Mouse (Mus musculus) embryo, embryonic 11 days (tissue): ENCODE data around the gene Fam19a3.
A peak's percentile ranks its signal among the peaks of the same experiment; 100 is the strongest.
"Not testable (repeated sequence)": the region's sequence is repeated elsewhere in the genome, so short reads cannot be mapped to it uniquely, and the experiment has no call there.

Experiments
- DNase-seq: peaks from one replicate; pipeline ENCODE4 v3.0.0-alpha.2; 2015

The Fam19a3 gene

GRCm38 (mm10) chr3:104791671-104792070 is 10.0 kb upstream of the Fam19a3 start:
- no peak for DNase-seq

- no peak for DNase-seq
These were observed 9.4 kb upstream of the Fam19a3 start for GRCm38 (mm10) chr3:104791017-104791416.

- peak; percentile 75 for DNase-seq
These were observed 8.8 kb upstream of the Fam19a3 start for GRCm38 (mm10) chr3:104790401-104790937.

GRCm38 (mm10) chr3:104789822-104790221 is 8.2 kb upstream of the Fam19a3 start:
- DNase-seq, result peak; percentile 35

GRCm38 (mm10) chr3:104789312-104789605 is 7.6 kb upstream of the Fam19a3 start:
- peak; percentile 69 for DNase-seq

GRCm38 (mm10) chr3:104788561-104789311 is 7.1 kb upstream of the Fam19a3 start:
- DNase-seq, result peak; percentile 92

GRCm38 (mm10) chr3:104788075-104788474 is 6.4 kb upstream of the Fam19a3 start, which contains the start of gene Rhoc:
Gene Rhoc (plus strand): TSS chr3:104788375.
- DNase-seq, result no peak

- no peak for DNase-seq
These were observed 3.6 kb upstream of the Fam19a3 start for GRCm38 (mm10) chr3:104785284-104785683.

- no peak for DNase-seq
These were observed 2.4 kb upstream of the Fam19a3 start for GRCm38 (mm10) chr3:104783971-104784500.

- DNase-seq, result no peak
These were observed 531 bp upstream of the Fam19a3 start for GRCm38 (mm10) chr3:104782061-104782681.

GRCm38 (mm10) chr3:104780561-104781420 is 849 bp downstream of the Fam19a3 start, which contains the start of gene Ppm1j:
Gene Ppm1j (plus strand): TSS chr3:104781056.
- DNase-seq, result peak; percentile 76

GRCm38 (mm10) chr3:104779949-104780348 is 1.7 kb downstream of the Fam19a3 start:
- DNase-seq, result peak; percentile 81

- peak; percentile 84 for DNase-seq
These were observed 4.3 kb downstream of the Fam19a3 start for GRCm38 (mm10) chr3:104777342-104777741.

- DNase-seq, result no peak
These were observed 8.3 kb downstream of the Fam19a3 start for GRCm38 (mm10) chr3:104773301-104773700.

GRCm38 (mm10) chr3:104771460-104771859 is 10.2 kb downstream of the Fam19a3 start:
- DNase-seq, result no peak

- peak; percentile 36 for DNase-seq
These were observed 10.7 kb downstream of the Fam19a3 start for GRCm38 (mm10) chr3:104770918-104771317.

- DNase-seq, result peak; percentile 52
These were observed 11.6 kb downstream of the Fam19a3 start for GRCm38 (mm10) chr3:104770035-104770434.

GRCm38 (mm10) chr3:104769135-104769534 is 12.5 kb downstream of the Fam19a3 start:
- DNase-seq, result no peak

GRCm38 (mm10) chr3:104767716-104768115 is 13.9 kb downstream of the Fam19a3 start:
- DNase-seq, result no peak

- no peak for DNase-seq
These were observed 14.5 kb downstream of the Fam19a3 start for GRCm38 (mm10) chr3:104767141-104767540.

- DNase-seq, result no peak
These were observed 16.6 kb downstream of the Fam19a3 start for GRCm38 (mm10) chr3:104765021-104765420.

- not testable (repeated sequence) for DNase-seq
These were observed 19.4 kb downstream of the Fam19a3 start for GRCm38 (mm10) chr3:104762103-104762863.
